Mouse (Mus musculus) olfactory bulb, adult 2 months (tissue): Measurements from ENCODE around the gene Fcmr. TPM values are rescaled to one million over a fixed set of nuclear protein-coding genes. Genes with fewer than 3 reads are reported as not detected.

ENCODE experiments used
- H3K27ac ChIP-seq: fragments of 200-500 bp; 2 replicates; pipeline ENCODE4 v1.5.1; 2012; ENCODE audit warnings: low read depth, low read length; ENCODE audit not compliant: insufficient read depth
- H3K4me1 ChIP-seq: fragments of 200-500 bp; 2 replicates; pipeline ENCODE4 v1.6.1; 2012; ENCODE audit warnings: low read length; ENCODE audit not compliant: control insufficient read depth, insufficient read depth
- H3K4me3 ChIP-seq: fragments of 200-500 bp; 2 replicates; pipeline ENCODE4 v1.5.1; 2012; ENCODE audit warnings: mild to moderate bottlenecking, low read depth, low read length, moderate library complexity; ENCODE audit not compliant: insufficient read depth
- CTCF ChIP-seq: fragments of 200-500 bp; IDR thresholded peaks from 2 replicates; pipeline ENCODE4 v1.5.1; 2012; ENCODE audit warnings: low read depth, mild to moderate bottlenecking, low read length, moderate library complexity; ENCODE audit not compliant: insufficient read depth
- POLR2A ChIP-seq: fragments of 200-500 bp; IDR thresholded peaks from 2 replicates; pipeline ENCODE4 v1.6.1; 2012; ENCODE audit warnings: mild to moderate bottlenecking, low read depth, low read length, moderate library complexity; ENCODE audit not compliant: insufficient read depth
- WGBS: fragments of 180-500 bp; shearing (Covaris S2); methylation state at CpG from one replicate; pipeline ENCODE4 v1.1.7; 2018; 5-methylcytosine and 5-hydroxymethylcytosine counted together
- polyA plus RNA-seq: library from polyadenylated mRNA; stranded (reverse); fragments of >200 nt; gene quantifications from 2 replicates; pipeline ENCODE4 v1.2.4, GENCODE M21; 2012; ENCODE audit warnings: low replicate concordance; ENCODE audit not compliant: missing spikeins, insufficient read depth, insufficient read length

Gene Fcmr
- polyA plus RNA-seq, 1 experiment, result not detected

- Histone ChIP-seq H3K4me3 (no peak overlapping the region), H3K27ac (no peak overlapping the region), H3K4me1 (no peaks in the 10 kb centered on the region)
- WGBS, result 85% methylated on average over 9 of the region's 9 CpGs
- TF ChIP-seq POLR2A (no peak), CTCF (no peak)
Observed at GRCm38 (mm10) chr1:130854819-130855218, 10.7 kb upstream of the Fcmr start.

DNA sequence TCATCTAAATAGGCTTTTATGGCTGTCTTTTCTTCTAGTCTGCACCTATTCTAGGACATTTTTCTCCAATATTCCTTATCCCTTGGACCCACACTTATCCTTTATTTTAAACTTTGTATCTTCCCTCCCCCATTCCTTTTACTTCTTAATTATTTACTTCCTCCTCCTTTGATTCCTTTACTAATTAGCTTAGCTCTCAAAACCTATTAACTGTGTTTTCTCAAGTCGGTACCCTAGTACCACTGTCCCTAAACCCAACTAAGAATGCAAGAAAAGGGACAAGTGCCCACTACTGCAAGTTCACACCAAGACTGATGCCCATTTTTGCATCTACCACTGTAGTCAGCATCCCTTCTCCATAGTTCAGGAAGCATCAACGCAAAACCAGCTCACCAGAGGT is 9.7 kb upstream of the Fcmr start:
- no peak overlapping the region for H3K4me3 ChIP-seq
- H3K27ac ChIP-seq, result no peak overlapping the region
- 74% methylated on average over 2 of the region's 2 CpGs for WGBS
- TF ChIP-seq POLR2A (no peak), CTCF (no peak)
- H3K4me1 ChIP-seq, result no peaks in the 10 kb centered on the region

DNA sequence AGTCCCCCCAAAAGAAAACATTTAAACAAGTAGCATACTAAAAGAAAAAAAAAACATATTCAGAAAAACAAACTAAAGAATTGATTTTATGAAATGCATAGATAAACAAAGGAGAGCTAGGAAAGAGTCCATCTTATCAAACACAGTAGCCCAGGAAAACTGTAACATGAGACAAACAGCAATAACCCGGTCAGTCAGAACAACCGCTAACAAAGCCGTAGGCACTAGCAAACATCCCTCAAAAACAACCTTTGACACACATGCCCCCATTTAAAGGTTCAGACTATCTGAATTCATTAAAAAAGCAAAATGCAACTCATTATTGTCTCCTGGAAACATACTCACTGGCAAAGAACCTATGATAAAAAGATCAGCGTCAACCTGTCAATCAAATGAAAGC is 8.0 kb upstream of the Fcmr start:
- TF ChIP-seq POLR2A (no peak), CTCF (no peak)
- no peak overlapping the region for H3K4me3 ChIP-seq
- WGBS, result 84% methylated on average over 4 of the region's 4 CpGs
- H3K27ac ChIP-seq, result no peak overlapping the region
- no peaks in the 10 kb centered on the region for H3K4me1 ChIP-seq

GRCm38 (mm10) chr1:130864238-130864637 is 1.2 kb upstream of the Fcmr start:
- no peak for TF ChIP-seq POLR2A
- no peak for TF ChIP-seq CTCF
- H3K4me1 ChIP-seq, result peaks cover 3% of the 10 kb centered on the region
- WGBS, result 67% methylated on average over 4 of the region's 4 CpGs
- H3K27ac ChIP-seq, result no peak overlapping the region
- H3K4me3 ChIP-seq, result no peak overlapping the region

DNA sequence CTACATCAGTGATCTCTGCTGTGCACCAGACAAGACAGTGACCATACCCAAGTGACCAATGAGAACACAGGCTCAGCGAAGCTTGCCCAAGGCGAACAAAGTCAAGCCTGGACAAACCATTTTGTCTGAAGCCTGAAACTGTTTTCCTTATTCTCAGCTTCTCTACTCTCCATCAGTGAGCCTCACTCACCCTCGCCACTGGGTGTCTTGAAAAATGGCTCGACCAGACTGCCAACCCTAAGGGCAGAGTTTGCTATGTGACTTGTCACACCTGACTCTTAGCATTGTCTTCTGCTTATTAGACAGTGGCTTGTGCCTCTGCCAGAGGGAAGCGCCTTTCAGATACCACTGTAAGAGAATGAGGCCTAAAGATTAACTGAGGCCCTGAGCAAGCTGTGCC is 728 bp upstream of the Fcmr start:
- 95% methylated on average over 5 of the region's 5 CpGs for WGBS
- Histone ChIP-seq H3K4me1 (peaks cover 3% of the 10 kb centered on the region), H3K27ac (no peak overlapping the region), H3K4me3 (no peak overlapping the region)
- TF ChIP-seq CTCF (no peak), POLR2A (no peak)

DNA sequence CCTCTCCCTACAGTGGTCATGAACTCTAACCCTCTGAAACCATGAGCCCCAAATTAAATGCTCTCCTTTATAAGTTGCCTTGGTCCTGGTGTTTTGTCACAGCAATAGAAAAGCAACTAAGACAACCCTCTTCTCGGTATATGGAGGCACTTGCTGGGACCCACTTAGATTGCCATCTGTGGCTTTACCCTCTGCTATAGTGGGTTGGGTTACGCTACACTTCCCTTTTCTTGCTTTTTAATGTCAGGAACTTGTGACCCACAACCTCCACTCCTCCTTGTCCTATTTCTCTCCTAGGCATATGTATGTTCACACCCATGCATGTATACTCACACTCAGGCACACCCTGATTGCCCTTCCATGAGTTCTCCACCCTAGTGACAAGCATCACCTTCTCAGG is 7.4 kb downstream of the Fcmr start:
- WGBS, result 98% methylated on average over 2 of the region's 2 CpGs
- TF ChIP-seq CTCF (no peak), POLR2A (no peak)
- no peak overlapping the region for H3K4me3 ChIP-seq

GRCm38 (mm10) chr1:130875139-130875538 is 9.7 kb downstream of the Fcmr start:
- Histone ChIP-seq H3K27ac (no peak overlapping the region), H3K4me3 (no peak overlapping the region), H3K4me1 (peaks cover 6% of the 10 kb centered on the region)
- 51% methylated on average over 3 of the region's 3 CpGs for WGBS
- TF ChIP-seq POLR2A (no peak), CTCF (no peak)

More for the DNA sequence above, 7.4 kb downstream of the Fcmr start:
- no peak overlapping the region for H3K27ac ChIP-seq
- H3K4me1 ChIP-seq, result peaks cover under 1% of the 10 kb centered on the region

DNA sequence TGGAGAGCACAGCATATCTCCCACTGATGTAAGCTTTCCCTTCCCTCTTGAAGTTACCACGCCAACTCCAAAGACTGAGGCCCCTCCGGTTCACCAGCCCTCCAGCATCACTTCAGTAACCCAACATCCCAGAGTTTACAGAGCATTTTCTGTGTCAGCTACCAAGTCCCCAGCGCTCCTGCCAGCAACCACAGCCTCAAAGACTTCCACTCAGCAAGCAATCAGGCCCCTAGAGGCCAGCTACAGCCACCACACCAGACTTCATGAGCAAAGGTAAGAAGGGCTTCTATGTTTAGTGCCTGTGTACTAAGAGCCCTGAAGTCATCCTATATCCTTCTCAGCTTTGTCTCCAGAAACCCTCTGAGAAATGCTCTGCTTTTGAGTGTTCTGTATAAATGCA is 10.4 kb downstream of the Fcmr start:
- Histone ChIP-seq H3K27ac (no peak overlapping the region), H3K4me1 (peaks cover 6% of the 10 kb centered on the region), H3K4me3 (no peak overlapping the region)
- no peak for TF ChIP-seq CTCF
- WGBS, result 70% methylated on average over 3 of the region's 3 CpGs

DNA sequence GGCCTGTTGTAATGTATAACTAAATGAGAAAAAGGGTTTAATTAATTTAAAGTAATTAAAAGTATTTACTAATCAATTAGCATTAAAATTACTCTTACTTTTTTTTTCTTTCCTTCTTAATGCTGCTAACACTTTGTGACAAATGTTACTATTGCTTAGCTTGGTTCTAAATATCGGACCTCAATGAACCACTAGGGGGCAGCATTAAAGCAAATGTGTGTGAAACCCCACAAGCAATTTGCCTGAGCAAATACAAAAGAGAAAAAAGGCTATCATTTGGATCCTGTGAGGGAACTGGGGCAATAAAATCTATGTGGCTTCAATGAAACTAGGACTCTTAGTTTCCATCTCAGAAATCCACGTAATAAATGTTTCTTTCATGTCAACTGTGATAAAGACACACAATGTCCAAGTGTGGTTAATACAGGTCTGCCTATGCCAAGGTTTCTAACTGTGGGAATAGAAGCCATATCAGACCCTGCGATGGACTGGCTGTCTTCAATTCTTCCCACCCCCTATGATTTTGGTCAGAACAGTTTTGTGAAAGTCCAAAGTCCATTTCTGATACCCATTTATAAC is 11.6 kb downstream of the Fcmr start:
- no peak overlapping the region for H3K4me3 ChIP-seq
- H3K4me1 ChIP-seq, result peaks cover 6% of the 10 kb centered on the region
- 24% methylated on average over 3 of the region's 3 CpGs for WGBS
- no peak overlapping the region for H3K27ac ChIP-seq
- TF ChIP-seq CTCF (no peak), POLR2A (no peak)
